ENCODE assay signal across 12 mouse cellular contexts in the genomic region with DNA sequence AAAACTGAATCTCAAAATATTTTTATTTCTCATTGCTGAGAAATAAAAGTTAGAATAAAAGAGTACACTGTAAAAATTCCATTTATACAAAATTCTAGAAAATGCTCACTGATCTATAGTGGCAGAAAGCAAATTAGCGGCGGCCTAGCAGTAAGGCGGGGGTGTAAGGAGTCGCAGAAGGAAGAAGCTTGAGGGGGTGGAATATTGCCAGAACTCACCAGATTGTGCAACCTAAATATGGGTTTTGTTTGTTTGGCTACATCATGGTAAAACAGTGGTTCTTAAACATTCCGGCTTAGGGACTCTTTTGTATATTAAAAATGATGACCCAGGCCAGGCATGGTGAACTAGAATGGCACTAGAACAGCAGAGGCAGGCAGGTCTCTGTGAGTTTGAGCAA. TPM values are rescaled to one million over a fixed set of nuclear protein-coding genes. Genes with fewer than 3 reads are reported as not detected.
"Had no signal": no experiment of that assay in that cellular context is flagged by ENCODE, and none has a peak within 500 bp of the region (broad histone marks: within the 10 kb centered on the region; RNA-seq: fewer than 3 reads in every experiment).

No protein-coding gene starts in this region.

- DNase-seq: lung, adult 18-20 months; lung, embryonic 14.5 days; lung, postnatal 10 days; lung, postnatal 36 days; right cerebral cortex, postnatal 14 days; thymus, adult 18-20 months; thymus, postnatal 25 days; thymus, postnatal 4 days had no signal

RNA-seq across cellular contexts. Expression of a gene that starts 26.5 kb away (rescaled TPM):
- total RNA-seq: megakaryocyte progenitor cell, adult 5-6 weeks; midbrain, postnatal 0 days; monocyte, adult 5-6 weeks; neutrophil, adult 5-6 weeks had no signal
